Mouse (Mus musculus) testis, adult 2 months (tissue): ENCODE measurements around the gene Pik3r1. TPM values are rescaled to one million over a fixed set of nuclear protein-coding genes. Genes with fewer than 3 reads are reported as not detected.

ENCODE experiments used
- H3K27ac ChIP-seq: fragments of 200-500 bp; 2 replicates; pipeline ENCODE4 v1.5.1; 2012; ENCODE audit warnings: low read depth, low read length; ENCODE audit not compliant: control insufficient read depth, insufficient read depth
- H3K27me3 ChIP-seq: fragments of 200-500 bp; 2 replicates; pipeline ENCODE4 v1.6.1; 2012; ENCODE audit warnings: mild to moderate bottlenecking, low read length, moderate library complexity; ENCODE audit not compliant: control insufficient read depth, insufficient read depth
- H3K36me3 ChIP-seq: fragments of 200-500 bp; 2 replicates; pipeline ENCODE4 v1.6.1; 2012; ENCODE audit warnings: mild to moderate bottlenecking, low read length; ENCODE audit not compliant: control insufficient read depth, insufficient read depth
- H3K4me1 ChIP-seq: fragments of 200-500 bp; 2 replicates; pipeline ENCODE4 v1.6.1; 2012; ENCODE audit warnings: low read length; ENCODE audit not compliant: control insufficient read depth, insufficient read depth
- H3K4me3 ChIP-seq: fragments of 200-500 bp; 2 replicates; pipeline ENCODE4 v1.5.1; 2012; ENCODE audit warnings: low read depth, mild to moderate bottlenecking, low read length, moderate library complexity, mixed read lengths; ENCODE audit not compliant: control insufficient read depth
- CTCF ChIP-seq: fragments of 200-500 bp; IDR thresholded peaks from 2 replicates; pipeline ENCODE4 v1.5.1; 2012; ENCODE audit warnings: low read depth, mild to moderate bottlenecking, inconsistent platforms, low read length, moderate library complexity; ENCODE audit not compliant: control insufficient read depth, insufficient read depth, insufficient replicate concordance
- POLR2A ChIP-seq: fragments of 200-500 bp; IDR thresholded peaks from 2 replicates; pipeline ENCODE4 v1.6.1; 2012; ENCODE audit warnings: low read depth, mild to moderate bottlenecking, inconsistent platforms, low read length, moderate library complexity; ENCODE audit not compliant: control insufficient read depth
- polyA plus RNA-seq: library from polyadenylated mRNA; depleted of rRNA; stranded (reverse); fragments of >200 nt; gene quantifications from 2 replicates; pipeline ENCODE4 v1.2.3, GENCODE M21; 2012

The Pik3r1 gene
- polyA plus RNA-seq, 1 experiment: 1.9 TPM

GRCm38 (mm10) chr13:101728300-101728699, 39.7 kb downstream of the Pik3r1 start:
- Histone ChIP-seq H3K4me3 (no peak overlapping the region), H3K4me1 (no peaks in the 10 kb centered on the region), H3K27ac (no peak overlapping the region), H3K36me3 (no peaks in the 10 kb centered on the region), H3K27me3 (no peaks in the 10 kb centered on the region)
- TF ChIP-seq CTCF: no peak
- TF ChIP-seq POLR2A: no peak

GRCm38 (mm10) chr13:101727837-101728236, 40.2 kb downstream of the Pik3r1 start:
- no peaks in the 10 kb centered on the region for H3K4me1 ChIP-seq
- no peak overlapping the region for H3K27ac ChIP-seq
- TF ChIP-seq CTCF: no peak
- no peaks in the 10 kb centered on the region for H3K36me3 ChIP-seq
- no peaks in the 10 kb centered on the region for H3K27me3 ChIP-seq
- H3K4me3 ChIP-seq: no peak overlapping the region

GRCm38 (mm10) chr13:101726922-101727321, 41.1 kb downstream of the Pik3r1 start:
- no peak overlapping the region for H3K4me3 ChIP-seq
- no peaks in the 10 kb centered on the region for H3K4me1 ChIP-seq
- no peaks in the 10 kb centered on the region for H3K36me3 ChIP-seq
- TF ChIP-seq POLR2A (no peak), CTCF (no peak)
- no peaks in the 10 kb centered on the region for H3K27me3 ChIP-seq
- H3K27ac ChIP-seq: no peak overlapping the region

DNA sequence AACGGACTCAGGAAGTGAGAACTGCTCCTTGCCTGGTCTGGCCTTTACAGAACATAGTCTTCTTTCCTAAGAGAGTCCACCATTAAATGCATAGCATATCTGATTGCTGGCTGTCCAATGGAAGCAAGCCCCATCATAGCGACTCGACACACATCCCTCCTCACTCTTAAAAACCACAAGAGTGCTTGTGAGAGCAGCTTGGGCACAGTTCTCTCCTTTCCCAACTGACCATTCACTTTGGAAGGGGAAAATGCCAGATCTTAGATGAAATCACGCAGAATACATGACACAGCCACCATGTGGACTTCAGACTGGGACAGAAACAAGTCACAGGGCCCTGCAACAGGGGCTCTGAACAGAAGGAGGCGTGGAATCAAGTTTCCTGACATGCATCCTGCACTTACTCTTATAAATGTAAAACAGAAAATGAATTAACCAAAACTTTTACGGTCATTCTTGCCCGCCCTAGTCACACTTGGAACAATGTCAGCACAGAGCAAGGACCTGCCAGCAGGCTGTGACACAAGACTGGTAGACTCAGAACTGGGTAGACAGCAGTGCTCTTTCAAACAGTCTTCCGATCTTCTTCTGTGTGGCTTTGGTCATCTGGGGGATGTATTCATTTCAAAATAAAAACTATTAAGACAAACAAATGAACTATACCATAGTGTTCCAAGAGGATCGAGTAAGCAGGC, 46.0 kb downstream of the Pik3r1 start:
- no peaks in the 10 kb centered on the region for H3K27me3 ChIP-seq
- no peak for TF ChIP-seq CTCF
- no peak for TF ChIP-seq POLR2A
- H3K27ac ChIP-seq: no peak overlapping the region
- no peak overlapping the region for H3K4me3 ChIP-seq
- H3K4me1 ChIP-seq: no peaks in the 10 kb centered on the region
- no peaks in the 10 kb centered on the region for H3K36me3 ChIP-seq

- no peaks in the 10 kb centered on the region for H3K27me3 ChIP-seq
- no peak for TF ChIP-seq CTCF
- TF ChIP-seq POLR2A: no peak
- no peaks in the 10 kb centered on the region for H3K4me1 ChIP-seq
- no peak overlapping the region for H3K27ac ChIP-seq
- no peak overlapping the region for H3K4me3 ChIP-seq
- H3K36me3 ChIP-seq: no peaks in the 10 kb centered on the region
Measured at GRCm38 (mm10) chr13:101721154-101721553, 46.9 kb downstream of the Pik3r1 start.

- Histone ChIP-seq H3K36me3 (no peaks in the 10 kb centered on the region), H3K27ac (no peak overlapping the region), H3K4me1 (no peaks in the 10 kb centered on the region), H3K27me3 (no peaks in the 10 kb centered on the region), H3K4me3 (no peak overlapping the region)
- TF ChIP-seq POLR2A: no peak
- TF ChIP-seq CTCF: no peak
Measured at GRCm38 (mm10) chr13:101719312-101719870, 48.6 kb downstream of the Pik3r1 start.

DNA sequence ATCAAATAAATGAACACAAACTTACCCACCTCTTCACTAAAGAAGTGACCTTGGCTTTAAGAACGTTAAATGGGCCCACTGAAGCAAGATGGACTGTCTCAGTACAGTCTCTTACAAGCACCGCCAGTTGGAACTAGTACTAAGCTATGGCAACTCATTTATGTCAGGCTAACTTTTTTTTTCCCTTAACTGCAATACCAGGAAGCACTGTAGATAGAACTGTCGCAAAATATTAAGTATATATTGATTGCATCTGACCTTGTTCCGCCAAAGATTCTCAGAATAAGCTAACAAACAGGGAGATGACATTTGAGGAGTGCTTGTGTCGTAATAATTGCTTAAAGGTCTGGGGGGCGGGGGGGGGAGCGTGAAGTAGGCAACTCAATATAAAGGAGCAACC, 49.3 kb downstream of the Pik3r1 start:
- H3K4me1 ChIP-seq: no peaks in the 10 kb centered on the region
- H3K4me3 ChIP-seq: no peak overlapping the region
- H3K27ac ChIP-seq: no peak overlapping the region
- no peaks in the 10 kb centered on the region for H3K27me3 ChIP-seq
- no peaks in the 10 kb centered on the region for H3K36me3 ChIP-seq
- TF ChIP-seq POLR2A (no peak), CTCF (no peak)
